Mouse (Mus musculus): ENCODE measurements around the gene Gm4553.
"Not testable (repeated sequence)": the region's sequence is repeated elsewhere in the genome, so short reads cannot be mapped to it uniquely, and the experiment has no call there.

Gene Gm4553

DNA sequence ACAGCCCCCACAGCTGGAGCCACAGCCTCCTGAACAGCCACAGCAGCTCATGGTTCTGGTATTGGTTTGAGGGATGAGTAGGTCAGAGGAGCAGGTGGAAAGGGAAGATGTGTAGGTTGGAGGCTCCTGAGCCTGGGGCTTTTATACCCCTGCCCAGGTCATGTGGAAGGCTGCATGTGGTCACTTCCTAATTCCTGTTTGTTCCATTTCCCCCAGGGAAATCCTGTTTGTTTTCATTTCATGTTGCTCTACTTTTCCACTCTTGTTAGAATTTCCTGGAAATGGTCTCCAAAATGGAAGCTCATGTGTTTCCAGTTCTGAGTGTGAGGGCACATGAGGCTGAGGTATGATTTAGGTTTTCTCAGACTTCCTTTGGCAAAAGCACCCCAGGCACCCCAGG, at the start of gene Gm4553:
Gene Gm4553 (minus strand): TSS at position 101 of the 400 bp plus-strand sequence.
- DNase-seq (ENCODE audit: low spot score in 2 of 2), result not testable (repeated sequence)

DNA sequence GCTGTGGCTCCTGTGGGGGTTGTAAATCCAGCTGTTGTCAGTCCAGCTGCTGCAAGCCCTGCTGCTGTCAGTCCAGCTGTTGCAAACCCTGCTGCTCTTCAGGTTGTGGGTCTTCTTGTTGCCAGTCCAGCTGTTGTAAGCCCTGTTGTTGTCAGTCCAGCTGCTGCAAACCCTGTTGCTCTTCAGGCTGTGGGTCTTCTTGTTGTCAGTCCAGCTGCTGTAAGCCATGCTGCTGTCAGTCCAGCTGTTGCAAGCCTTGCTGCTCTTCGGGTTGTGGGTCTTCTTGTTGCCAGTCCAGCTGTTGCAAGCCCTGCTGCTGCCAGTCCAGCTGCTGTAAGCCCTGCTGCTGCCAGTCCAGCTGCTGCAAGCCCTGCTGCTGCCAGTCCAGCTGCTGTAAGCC, 46.6 kb upstream of the Gm4553 start:
- not testable (repeated sequence) for DNase-seq (ENCODE audit: low spot score in 2 of 2)

DNA sequence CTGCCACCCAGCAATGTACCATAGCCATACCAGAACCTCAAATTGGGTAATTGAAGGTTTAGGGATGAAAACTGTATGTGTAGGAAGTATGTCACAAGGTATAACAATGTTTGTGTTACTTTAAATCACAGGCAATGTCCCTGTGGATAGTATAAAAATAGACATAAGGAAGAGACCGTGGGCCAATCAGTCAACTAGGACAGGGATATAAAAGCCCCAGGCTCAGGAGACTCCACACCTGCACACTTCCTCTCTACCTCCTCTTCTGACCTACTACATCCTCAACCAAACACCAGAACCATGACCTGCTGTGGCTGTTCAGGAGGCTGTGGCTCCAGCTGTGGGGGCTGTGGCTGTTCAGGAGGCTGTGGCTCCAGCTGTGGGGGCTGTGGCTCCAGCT, 46.0 kb upstream of the Gm4553 start, which contains the start of gene Gm7579:
Gene Gm7579 (plus strand): TSS at position 301 of the 400 bp plus-strand sequence.
- no peak for DNase-seq (ENCODE audit: low spot score in 2 of 2)

DNA sequence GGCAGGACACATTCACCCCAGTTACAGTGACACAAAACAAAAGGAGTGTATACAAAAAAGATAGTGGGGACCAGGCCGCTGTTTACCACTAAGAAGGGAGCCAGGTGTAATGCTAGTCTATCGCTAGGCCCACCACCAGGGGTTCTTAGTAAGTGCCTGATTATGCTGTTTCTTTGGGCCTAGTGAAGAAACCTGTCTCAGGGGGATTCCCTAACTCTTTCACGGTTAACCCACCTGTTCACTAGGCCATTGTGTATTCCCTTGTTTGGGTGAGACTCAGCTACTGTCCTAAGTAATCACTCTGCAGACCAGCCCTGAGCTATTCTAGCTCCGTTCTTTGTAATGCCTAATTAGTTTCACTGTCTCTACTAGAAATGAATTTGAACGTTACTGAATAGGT, 41.4 kb upstream of the Gm4553 start:
- not testable (repeated sequence) for DNase-seq (ENCODE audit: low spot score in 2 of 2)

DNA sequence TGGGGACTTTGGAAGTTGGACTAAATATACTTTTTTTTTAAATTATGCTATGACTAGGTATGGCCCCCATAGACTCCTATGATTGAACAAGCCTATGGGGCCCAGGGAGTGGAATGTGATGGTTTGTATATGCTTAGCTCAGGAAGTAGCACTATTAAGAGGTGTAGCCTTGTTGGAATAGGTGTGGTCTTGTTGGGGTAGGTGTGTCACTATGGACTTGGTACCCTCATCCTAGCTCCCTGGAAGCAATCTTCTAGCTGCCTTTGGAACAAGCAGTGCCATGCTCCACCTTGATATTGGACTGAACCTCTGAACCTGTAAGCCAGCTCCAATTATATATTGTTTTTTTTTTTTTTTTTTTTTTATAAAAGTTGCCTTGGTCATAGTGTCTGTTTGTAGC, 39.9 kb upstream of the Gm4553 start:
- no peak for DNase-seq (ENCODE audit: low spot score in 2 of 2)

DNA sequence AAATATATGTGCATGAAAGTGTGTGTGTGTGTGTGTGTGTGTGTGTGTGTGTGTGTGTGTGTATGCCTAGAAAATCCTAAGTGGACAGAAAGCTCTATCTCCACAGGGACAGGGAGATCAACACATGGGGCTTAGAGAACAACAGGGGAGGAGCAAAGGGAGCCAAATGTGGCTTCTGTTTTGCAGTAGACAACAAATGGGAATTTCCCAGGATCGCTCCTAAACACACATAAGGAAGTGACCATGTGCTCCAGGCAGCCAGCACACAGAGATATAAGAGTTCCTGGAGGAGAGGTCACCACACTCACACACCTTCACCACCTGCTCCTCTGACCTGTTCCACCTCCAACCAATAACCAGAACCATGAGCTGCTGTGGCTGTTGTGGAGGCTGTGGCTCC, 35.5 kb upstream of the Gm4553 start, which contains the start of gene Krtap5-3:
Gene Krtap5-3 (plus strand): TSS at position 301 of the 400 bp plus-strand sequence.
- no peak for DNase-seq (ENCODE audit: low spot score in 2 of 2)

DNA sequence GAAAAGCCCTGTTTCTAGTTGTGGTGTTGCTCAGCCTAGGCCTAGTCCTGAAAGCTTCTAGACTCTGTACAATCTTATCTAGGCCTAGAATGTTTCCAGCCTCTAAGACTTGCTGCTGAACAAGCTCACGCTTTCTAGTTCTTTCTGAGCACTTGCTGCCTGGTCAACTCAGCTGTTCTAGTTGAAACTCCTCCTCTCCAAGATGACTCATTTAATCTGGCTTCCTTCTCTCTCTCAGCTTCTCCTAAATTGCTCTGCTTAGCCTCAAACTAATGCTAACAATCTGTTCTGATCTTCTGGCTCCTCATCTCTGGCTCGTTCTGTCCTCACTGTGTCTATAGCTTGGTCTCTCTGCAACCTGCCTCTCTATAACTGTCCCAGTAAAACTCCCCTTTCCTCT, 33.2 kb upstream of the Gm4553 start:
- DNase-seq (ENCODE audit: low spot score in 2 of 2), result no peak

DNA sequence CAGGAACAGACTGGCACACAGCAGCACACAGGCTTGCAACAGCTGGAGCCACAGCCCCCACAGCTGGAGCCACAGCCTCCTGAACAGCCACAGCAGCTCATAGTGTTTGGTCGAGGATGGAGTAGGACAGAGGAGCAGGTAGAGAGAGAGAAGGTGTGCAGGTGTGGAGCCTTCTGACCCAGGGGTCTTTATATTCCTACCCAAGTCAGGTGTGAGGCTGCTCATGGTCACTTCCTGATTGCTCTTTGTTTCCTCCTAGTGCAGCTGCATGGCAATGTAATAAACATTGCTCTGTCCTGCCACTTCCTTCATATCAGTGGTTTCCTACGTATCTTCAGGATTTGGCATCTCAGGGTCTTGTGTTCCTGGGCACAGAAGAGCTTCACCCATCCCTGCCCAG, 24.8 kb upstream of the Gm4553 start, which contains the start of gene Gm10153:
Gene Gm10153 (minus strand): TSS at position 101 of the 400 bp plus-strand sequence.
- no peak for DNase-seq (ENCODE audit: low spot score in 2 of 2)

DNA sequence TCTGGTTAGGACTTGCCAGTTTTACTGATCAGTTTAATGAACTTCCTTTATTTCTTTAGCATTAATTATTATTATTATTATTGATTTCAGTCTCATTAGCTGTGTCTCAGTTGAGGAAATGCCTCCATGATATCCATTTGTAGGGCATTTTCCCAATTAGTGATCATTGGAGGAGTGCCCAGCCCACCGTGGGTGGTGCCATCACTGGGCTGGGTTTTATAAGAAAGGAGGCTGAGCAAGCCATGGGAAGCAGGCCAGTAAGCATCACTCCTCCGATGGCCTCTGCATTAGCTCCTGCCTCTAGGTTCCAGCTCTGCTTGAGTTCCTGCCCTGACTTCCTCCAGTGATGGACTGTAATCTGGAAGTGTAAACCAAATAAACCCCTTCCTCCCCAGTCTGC, 22.6 kb upstream of the Gm4553 start:
- no peak for DNase-seq (ENCODE audit: low spot score in 2 of 2)

DNA sequence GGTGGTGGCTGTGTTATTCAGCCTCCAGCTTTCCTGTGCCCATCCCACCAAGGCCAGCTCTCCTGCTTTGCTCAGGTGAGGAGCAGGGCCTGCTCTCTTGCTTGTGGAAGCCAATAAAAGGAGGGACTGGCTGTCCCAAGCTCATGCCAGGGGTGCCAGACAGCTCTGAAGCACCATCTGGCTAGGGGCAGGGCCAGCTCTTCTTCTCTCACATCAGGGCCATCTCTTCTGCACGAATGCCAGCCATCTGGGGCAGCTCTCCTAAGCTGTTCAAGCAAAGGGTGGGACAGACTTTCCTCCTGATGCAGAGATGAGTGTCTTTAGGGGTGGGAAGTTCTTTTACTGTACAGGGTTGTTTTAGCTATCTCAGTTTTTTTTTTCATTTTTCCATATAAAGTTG, 15.5 kb upstream of the Gm4553 start:
- DNase-seq (ENCODE audit: low spot score in 2 of 2), result no peak

DNA sequence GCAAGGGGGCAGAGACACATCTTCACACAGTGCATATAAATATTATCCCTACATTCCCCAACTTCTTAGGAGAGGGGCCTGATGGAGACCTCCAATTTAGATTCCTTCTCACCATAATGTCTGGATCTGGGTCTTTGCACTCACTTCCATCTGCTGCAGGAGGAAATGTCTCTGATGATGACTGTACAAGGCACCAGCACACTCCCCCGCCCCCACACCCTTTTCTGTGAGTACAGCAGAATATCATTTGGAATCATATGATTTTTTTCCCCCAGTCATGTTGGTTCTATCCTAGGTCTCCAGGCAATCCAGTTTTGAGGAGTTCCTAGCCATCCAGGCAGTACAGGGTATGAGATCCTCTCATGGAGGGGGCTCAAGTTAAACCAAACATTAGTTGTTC, 13.1 kb upstream of the Gm4553 start:
- no peak for DNase-seq (ENCODE audit: low spot score in 2 of 2)

DNA sequence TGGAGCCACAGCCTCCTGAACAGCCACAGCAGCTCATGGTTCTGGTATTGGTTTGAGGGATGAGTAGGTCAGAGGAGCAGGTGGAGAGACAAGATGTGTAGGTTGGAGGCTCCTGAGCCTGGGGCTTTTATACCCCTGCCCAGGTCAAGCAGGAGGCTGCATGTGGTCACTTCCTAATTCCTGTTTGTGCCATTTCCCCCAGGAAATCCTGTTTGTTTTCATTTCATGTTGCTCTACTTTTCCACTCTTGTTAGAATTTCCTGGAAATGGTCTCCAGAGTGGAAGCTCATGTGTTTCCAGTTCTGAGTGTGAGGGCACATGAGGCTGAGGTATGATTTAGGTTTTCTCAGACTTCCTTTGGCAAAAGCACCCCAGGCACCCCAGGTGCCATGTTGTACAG, 10.4 kb upstream of the Gm4553 start, which contains the start of gene Krtap5-2:
Gene Krtap5-2 (minus strand): TSS at position 101 of the 400 bp plus-strand sequence.
- not testable (repeated sequence) for DNase-seq (ENCODE audit: low spot score in 2 of 2)

DNA sequence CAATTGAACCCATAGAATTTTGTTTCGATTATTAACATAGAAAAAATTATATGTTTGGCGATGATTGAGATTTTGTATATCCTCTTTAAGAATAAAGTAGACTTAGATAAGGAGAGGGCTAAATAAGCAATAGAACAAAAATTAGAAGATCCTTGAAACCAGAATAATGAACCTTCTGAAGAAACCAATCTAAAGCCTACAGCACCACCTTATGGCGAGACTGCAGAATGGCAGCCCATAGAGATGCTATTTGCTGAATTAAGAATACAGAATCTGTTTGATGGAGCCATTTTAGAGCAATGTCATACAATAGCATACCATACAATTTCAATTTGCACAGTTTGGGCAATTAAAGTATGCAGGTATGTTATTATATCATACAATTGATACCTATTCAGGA, 4.3 kb upstream of the Gm4553 start:
- no peak for DNase-seq (ENCODE audit: low spot score in 2 of 2)

DNA sequence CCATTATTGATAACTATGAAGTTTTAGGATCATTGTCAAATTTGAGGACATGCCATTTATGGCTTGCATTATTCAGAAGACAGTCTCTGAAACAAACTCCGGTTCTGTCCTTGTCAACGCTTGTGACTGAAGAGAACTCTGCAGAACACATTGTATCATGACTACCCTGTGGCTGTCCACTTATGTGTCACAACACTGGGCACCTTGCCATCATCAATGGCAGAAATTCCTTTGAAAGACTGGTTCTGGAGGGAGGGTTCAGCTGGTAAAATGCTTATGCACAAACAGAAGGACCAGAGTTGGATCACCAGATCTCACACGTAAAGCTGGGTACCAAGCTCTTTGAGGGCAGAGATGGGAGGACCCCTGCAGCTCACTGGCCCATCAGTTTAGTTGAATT, 6.2 kb downstream of the Gm4553 start:
- no peak for DNase-seq (ENCODE audit: low spot score in 2 of 2)

DNA sequence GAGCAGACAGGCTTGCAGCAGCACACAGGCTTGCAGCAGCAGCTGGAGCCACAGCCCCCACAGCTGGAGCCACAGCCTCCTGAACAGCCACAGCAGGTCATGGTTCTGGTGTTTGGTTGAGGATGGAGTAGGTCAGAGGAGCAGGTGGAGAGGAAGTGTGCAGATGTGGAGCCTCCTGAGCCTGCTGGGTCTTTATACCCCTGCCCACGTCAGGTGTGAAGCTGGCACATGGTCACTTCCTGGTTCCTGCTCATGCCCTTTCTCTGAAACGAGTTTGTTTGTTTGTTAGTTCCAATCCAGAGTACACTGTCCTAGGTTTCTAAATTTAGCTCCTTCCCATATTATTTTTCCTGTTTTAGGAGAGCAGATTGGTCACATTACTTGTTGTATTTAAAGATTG, 8.5 kb downstream of the Gm4553 start, which contains the start of gene Gm29735:
Gene Gm29735 (minus strand): TSS at position 101 of the 400 bp plus-strand sequence.
- not testable (repeated sequence) for DNase-seq (ENCODE audit: low spot score in 2 of 2)

DNA sequence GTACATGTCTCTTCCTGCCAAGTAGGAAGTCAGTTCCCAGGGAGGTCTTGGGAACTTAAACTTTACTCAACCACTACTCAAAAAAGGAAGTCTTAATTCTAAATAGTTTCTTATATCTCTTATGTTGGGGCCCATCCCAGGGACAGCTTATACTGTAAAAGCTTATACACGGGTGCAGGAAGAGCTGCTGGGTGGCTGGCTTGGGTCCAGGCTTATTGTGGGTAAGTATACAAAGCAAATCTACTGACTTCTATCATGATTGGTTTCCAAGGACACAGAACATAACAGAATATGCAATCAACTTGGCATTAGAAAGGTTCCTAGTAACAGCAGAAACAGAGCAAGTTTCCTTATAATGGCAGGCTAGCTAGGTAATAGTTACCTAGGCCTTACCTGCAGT, 10.2 kb downstream of the Gm4553 start:
- DNase-seq (ENCODE audit: low spot score in 2 of 2), result no peak

DNA sequence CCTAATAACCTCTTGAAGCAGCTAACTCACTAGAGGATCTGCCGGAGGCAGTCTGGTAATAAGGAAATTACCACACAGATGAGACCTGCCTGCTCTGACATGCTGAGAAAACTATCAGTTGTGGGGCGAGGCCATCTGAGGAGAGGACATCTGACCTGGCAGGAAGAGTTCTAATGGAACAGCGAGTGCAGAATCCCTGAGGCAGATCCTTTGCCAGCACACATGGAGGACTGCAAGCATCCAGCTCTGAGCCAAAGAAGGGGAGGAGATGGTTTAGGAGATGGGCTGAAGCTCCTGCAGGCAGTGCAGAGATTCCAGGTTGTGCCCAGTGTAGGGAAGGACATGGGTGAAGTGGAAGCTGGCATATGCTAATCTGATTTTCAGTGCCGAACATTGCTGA, 13.3 kb downstream of the Gm4553 start:
- no peak for DNase-seq (ENCODE audit: low spot score in 2 of 2)

DNA sequence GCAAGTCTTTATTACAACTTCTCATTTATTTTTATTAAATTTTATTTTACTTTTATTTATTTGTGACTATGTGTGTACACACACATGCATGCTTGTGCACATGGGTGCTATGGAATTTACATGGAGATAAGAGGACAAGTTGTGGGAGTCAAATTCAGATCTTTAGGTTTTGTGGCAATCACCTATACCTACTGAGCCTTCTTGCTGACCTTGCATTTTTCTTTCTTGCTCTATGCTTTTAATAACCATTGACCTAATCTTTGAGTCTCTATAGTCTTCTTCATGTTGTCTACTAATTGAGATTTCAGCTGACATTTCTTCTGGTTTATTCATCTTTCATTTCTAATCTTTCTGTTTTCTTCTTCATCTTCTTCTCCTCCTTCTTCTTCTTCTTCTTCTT, 16.9 kb downstream of the Gm4553 start:
- DNase-seq (ENCODE audit: low spot score in 2 of 2), result no peak

DNA sequence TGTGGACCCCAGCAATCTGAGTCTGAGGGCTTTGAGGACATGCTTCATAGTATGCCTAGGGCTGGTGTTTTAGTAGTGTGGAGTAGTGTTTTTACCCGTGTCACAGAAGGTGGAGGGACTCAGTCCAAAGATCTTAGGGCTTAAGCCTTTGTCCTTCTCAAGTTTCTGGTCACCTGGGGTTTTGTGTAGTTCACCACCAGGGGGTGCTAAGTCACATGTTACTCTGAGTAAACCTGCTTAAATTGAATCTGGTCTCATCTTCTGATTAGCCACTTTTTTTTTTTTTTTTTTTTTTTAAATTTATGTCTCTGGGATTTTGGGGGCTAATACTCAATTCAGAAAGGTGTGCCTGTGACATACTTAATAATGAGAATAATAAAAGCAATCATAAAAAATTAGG, 19.5 kb downstream of the Gm4553 start:
- peak in 1 of 2 experiments; percentile 38 for DNase-seq (ENCODE audit: low spot score in 2 of 2)

DNA sequence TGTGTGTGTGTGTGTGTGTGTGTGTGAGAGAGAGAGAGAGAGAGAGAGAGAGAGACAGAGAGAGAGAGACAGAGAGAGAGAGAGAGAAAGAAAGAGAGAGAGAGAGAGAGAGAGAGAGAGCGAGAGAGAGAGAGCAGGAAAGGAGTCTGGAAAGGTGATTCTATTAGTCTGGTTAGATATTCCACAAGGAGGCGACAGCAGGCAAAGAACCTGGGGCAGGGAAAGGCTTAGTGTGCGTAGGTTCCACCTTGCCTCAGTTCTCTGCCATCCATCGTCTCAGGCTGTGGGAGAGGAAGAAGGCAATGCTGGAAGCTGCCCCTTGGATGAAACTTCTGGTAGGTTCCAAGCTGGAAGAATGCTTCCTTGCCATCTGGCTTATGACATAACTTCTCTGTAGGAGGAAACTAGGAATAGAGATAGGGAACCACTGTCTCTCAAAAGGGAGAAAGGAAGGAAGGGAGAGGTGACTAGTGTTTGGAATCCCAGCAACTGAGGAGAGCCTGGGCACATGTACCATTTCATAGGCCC, 20.1 kb downstream of the Gm4553 start:
- peak in 1 of 2 experiments; percentile 37 for DNase-seq (ENCODE audit: low spot score in 2 of 2)

DNA sequence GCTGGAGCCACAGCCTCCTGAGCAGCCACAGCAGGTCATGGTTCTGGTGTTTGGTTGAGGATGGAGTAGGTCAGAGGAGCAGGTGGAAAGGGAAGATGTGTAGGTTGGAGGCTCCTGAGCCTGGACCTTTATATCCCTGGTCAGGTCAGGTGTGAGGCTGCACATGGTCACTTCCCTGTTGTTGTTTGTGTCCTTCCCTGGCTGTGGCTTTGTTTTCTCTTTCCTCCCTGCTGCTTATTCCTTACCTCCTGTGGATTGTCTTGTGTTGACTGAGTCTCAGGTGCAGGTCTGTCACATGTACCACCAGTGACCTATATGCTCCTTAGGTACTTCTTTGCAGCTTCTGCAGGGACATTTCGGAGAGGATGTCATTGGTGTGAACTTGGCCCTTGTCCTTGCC, 21.0 kb downstream of the Gm4553 start, which contains the start of gene Gm45337:
Gene Gm45337 (minus strand): TSS at position 101 of the 400 bp plus-strand sequence.
- DNase-seq (ENCODE audit: low spot score in 2 of 2), result no peak

DNA sequence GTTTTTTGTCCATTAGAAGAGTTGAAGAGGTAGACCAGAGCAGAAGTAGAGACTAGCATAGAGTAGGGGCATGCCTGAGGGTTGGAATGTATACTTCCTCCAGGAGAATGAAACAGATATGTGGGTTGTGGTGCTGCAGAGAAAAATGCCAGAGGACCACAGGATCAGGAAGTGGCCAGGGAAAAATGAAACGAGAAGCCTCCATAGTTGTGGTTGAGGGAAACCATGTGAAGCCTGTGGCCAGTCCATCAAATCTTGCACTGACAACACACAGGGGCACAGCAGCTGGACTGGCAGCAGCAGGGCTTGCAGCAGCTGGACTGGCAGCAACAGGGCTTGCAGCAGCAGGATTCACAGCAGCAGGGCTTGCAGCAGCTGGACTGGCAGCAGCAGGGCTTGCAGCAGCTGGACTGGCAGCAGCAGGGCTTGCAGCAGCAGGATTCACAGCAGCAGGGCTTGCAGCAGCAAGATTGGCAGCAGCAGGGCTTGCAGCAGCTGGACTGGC, 22.0 kb downstream of the Gm4553 start:
- not testable (repeated sequence) for DNase-seq (ENCODE audit: low spot score in 2 of 2)

DNA sequence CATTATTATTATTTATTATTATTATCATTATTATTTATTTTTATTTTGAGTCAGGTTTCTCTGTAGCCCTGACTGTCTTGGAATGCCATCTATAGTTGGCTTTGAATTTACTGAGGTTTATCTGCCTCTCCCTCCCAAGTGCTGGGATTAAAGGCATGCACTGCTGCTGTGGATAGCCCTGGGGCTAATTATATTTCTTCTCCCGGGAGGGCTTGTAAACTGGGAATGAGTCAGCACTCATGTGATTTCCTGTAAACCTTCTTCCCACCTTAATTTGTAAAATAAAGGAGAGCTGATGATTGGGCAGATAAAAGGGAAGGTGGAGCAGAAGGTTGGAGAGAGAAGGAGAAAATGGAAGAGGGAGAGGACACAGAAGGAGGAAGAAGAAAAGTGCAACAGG, 24.8 kb downstream of the Gm4553 start:
- DNase-seq (ENCODE audit: low spot score in 2 of 2), result no peak

DNA sequence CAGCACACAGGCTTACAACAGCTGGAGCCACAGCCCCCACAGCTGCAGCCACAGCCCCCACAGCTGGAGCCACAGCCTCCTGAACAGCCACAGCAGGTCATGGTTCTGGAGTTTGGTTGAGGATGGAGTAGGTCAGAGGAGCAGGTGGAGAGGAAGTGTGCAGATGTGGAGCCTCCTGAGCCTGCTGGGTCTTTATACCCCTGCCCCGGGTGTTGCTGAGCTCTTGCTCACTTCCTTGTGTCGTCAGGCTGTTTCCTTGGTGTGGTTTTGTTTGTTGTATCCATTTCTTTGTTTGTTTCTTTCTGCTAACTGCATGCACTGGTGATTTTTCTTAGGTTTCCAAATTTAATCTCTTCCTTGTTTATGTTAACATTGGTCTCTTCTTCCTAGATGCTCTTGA, 29.6 kb downstream of the Gm4553 start, which contains the start of gene Gm39115:
Gene Gm39115 (minus strand): TSS at position 101 of the 400 bp plus-strand sequence.
- DNase-seq (ENCODE audit: low spot score in 2 of 2), result not testable (repeated sequence)
